Mouse (Mus musculus) 416B (cell line): Measurements from ENCODE around the gene Olfr412.

Experiments used
- DNase-seq: peaks from one replicate; pipeline ENCODE4 v3.0.0; 2011; ENCODE audit warnings: low read depth

Gene Olfr412

DNA sequence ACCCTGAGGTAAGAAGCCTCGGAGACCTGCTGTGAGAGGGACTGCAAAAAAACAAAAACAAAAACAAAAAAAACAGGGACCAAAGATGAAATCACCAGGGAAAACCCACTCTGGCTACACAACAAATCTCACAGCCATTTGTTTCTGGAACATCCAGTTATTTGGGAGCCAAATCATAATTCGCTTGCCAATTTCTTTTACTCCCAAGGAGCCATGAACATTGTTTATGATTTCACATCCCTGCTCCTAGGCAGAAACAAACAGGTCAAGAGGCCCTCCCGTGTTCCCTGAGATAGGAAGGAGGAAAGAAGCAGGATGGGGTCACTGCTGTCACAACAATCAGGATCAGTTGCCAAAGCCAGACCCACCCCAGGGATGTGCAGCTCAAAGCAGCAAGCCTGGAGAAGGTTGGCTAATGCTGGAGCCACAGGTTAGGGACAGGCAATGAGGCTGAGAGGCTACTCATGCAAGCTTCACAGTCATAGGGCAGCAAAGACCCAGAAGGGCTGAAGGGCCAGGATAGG is 51.6 kb downstream of the Olfr412 start:
- DNase-seq = no peak

DNA sequence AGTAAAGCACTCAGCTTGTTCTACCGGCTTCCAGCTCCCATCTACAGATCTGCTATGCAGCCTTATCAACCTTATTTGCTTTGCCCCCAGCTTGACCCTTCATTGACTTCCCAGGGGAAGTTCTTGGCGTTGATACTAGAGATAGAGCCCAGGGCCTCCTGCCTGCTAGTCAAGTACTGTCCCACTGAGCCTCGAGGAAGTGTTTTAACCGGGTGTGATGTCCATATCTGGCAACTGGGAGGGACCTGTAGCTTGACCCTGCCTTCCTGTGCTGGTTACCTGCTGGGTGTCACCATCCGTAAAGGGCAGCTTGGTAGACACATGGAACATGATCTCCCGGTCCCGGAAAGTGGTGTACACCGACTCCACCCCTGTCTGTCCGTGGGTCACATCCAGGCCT is 52.2 kb downstream of the Olfr412 start:
- no peak for DNase-seq

DNA sequence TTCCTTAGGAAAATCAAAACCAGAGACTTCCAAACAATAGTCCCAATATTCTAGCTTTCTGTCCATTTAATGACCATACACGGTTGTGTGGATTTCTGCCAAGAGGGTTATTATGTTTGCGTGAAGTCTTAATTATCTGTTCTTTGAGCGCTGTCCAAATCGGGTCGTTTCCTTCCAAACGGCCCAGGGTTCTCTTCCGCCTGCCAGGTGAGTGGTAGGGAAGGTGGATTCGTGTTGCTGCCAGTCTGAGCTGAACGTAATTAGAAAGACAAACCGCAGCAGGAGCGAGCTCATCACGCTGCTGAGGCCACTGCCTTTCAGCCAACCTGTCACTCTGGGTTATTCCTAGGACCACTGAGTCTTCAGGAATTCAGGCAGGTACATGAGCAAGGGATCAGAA is 53.9 kb downstream of the Olfr412 start:
- no peak for DNase-seq
